Mouse (Mus musculus): ENCODE results near the gene Spink2. TPM values are rescaled to one million over a fixed set of nuclear protein-coding genes. Genes with fewer than 3 reads are reported as not detected.

The Spink2 gene
- not detected for polyA plus RNA-seq (2021)

DNA sequence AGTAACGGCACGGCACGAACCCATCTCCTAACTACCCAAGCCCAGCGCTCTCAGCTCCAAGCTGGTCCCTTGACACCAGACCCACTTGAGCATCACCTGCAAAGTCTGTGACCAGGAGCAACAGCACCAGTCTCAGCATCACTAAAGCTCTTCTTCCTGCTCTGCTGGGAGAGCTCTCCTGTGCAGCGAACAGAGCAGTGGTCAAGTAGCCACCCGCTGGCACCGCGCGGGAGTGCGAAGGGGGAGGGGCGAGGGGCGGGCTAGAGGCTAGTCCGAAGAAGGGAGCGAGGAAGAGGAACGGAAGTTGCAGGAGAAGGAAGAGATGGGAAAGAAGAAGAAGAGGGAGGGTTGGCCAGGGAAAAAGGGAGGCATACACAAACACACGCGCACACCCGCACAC lies at the start of gene Spink2:
Gene Spink2, minus strand, starts transcription at position 236 of the 400 bp plus-strand sequence.
- in situ Hi-C loops (cut with MboI; ENCODE audit: low pct_unique_long_range_greater_than_20kb), result loop anchor here (10.0 kb wide), 1 partner anchor 206 kb away; the partner anchor contains the start of gene Arl9
- H3K27me3 ChIP-seq, result peaks cover 2% of the 10 kb centered on the region
- TF ChIP-seq CTCF (IDR thresholded peaks at IDR 0.05), result no peak
- ChIA-PET CTCF (no interaction called here), POLR2A (no interaction called here)
- ATAC-seq, result no peak
- no peak for DNase-seq (ENCODE audit: low read depth, low spot score)

DNA sequence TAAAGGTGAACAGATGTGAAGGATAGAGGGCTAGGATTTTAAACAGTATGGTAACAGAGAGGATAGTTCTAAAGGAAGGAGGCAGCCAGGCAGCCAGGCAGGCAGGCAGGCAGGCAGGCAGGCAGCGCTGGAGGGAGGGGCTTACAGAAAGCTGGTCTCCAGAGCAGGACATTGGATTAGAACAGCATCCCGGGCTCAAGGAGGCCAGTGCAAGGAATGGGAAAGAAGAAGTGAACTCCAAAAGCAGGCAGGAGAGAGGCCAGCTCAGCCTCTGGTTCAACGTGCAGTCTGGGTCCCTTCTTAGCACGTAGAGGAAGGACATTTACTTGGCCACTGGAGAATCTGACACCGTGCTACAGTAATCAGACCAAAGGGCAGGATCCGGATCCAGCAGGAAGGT lies 48.9 kb upstream of the Spink2 start:
- no peaks in the 10 kb centered on the region for H3K27me3 ChIP-seq
- ATAC-seq (no peak), DNase-seq (ENCODE audit: low read depth, low spot score) (no peak)
- TF ChIP-seq CTCF (IDR thresholded peaks at IDR 0.05), result no peak
- CTCF ChIA-PET, result no interaction called here
- in situ Hi-C loops (cut with MboI; ENCODE audit: low pct_unique_long_range_greater_than_20kb), result no loop called here
- POLR2A ChIA-PET, result no interaction called here

DNA sequence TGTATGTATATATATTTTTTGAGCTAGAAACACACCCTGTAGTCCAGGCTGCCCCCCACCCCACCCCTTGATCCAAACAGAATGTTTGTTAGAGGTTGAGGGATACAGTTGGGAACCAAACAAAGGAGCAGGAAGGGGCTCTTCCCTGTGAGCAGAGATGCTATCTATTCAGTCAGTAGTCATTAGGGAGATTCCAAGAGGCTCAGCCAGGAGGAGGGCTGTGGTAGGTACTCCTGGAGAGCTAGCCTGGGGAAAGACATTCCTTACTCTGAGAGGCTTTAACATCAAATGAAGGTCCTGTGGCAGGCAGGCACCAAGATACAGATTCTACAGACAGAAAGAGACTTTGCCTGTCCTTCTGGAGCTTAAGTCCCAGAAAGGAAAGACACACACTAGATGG lies 48.0 kb upstream of the Spink2 start:
- DNase-seq (ENCODE audit: low read depth, low spot score), result no peak
- H3K27me3 ChIP-seq, result no peaks in the 10 kb centered on the region
- POLR2A ChIA-PET, result no interaction called here
- in situ Hi-C loops (cut with MboI; ENCODE audit: low pct_unique_long_range_greater_than_20kb), result no loop called here
- no peak for ATAC-seq
- no peak for TF ChIP-seq CTCF (IDR thresholded peaks at IDR 0.05)
- CTCF ChIA-PET, result interaction anchor here (0.7 to 1.2 kb wide), 2 partner anchors 10 to 13 kb away, joined by 3 read pairs; no protein-coding TSS in a partner anchor

DNA sequence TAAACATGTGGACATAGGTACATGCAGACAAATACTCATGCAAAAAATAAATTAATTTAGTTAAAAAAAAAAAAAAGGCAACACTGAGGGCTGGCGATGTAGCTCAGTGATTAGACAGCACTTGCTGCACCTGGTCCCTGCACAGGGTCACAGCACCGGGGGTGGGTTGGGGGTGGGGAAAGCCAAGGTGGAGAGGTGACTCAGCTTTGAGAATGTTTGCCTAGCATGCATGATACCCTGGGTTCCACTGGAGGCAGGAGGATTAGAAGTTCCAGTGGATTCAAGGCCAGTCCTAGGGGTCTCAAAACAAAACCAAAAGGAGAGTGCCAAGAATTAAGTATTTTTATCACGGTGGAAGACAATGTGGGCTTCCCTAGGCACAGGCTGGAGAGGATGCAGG lies 46.3 kb upstream of the Spink2 start:
- POLR2A ChIA-PET, result no interaction called here

DNA sequence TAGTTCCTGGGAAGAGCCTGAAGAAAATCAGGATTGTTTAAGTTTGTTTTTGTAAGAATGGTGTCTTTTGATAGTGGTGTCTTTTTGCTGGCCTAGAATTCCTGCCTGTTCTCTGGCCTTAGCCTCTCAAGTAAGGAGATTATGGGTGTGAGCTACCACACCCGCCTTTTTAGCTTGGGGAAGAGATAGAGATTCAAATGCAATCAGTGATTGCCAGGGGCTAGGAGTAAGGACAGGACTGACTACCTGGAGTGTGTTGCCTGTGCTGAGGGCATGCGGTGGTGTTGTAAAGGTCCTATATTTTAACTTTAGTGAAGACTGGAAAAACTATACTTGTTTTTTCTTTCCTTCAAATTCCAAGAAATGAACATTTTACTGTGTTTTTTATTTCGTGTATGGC lies 43.1 kb upstream of the Spink2 start:
- in situ Hi-C loops (cut with MboI; ENCODE audit: low pct_unique_long_range_greater_than_20kb), result no loop called here
- no peak for ATAC-seq

More for the DNA sequence above, 46.3 kb upstream of the Spink2 start:
- no peaks in the 10 kb centered on the region for H3K27me3 ChIP-seq
- no peak for DNase-seq (ENCODE audit: low read depth, low spot score)
- TF ChIP-seq CTCF (IDR thresholded peaks at IDR 0.05), result no peak
- no peak for ATAC-seq
- in situ Hi-C loops (cut with MboI; ENCODE audit: low pct_unique_long_range_greater_than_20kb), result no loop called here
- CTCF ChIA-PET, result no interaction called here

DNA sequence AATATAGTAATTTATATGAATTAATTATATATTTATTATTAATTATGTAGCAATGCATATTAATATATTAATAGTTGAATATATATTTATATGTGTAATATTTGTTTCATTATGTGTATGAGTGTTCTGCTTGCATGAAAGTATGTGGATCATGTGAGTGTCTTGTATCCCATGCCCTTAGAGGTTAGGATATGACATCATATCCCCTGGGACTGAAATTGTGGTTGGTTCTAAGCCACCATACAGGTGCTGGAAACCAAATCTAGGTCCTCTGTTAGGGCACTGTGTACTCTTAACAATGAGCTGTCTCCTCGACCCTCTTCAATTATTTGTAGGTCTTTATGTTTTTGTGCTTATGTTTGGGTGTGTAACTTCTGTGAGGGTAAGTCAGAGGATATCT lies 41.9 kb upstream of the Spink2 start:
- CTCF ChIA-PET, result no interaction called here
- DNase-seq (ENCODE audit: low read depth, low spot score), result no peak
- no peak for ATAC-seq
- POLR2A ChIA-PET, result no interaction called here
- in situ Hi-C loops (cut with MboI; ENCODE audit: low pct_unique_long_range_greater_than_20kb), result no loop called here
- no peaks in the 10 kb centered on the region for H3K27me3 ChIP-seq
- no peak for TF ChIP-seq CTCF (IDR thresholded peaks at IDR 0.05)

More for the DNA sequence above, 43.1 kb upstream of the Spink2 start:
- no peak for DNase-seq (ENCODE audit: low read depth, low spot score)
- ChIA-PET CTCF (no interaction called here), POLR2A (no interaction called here)
- no peaks in the 10 kb centered on the region for H3K27me3 ChIP-seq
- no peak for TF ChIP-seq CTCF (IDR thresholded peaks at IDR 0.05)

DNA sequence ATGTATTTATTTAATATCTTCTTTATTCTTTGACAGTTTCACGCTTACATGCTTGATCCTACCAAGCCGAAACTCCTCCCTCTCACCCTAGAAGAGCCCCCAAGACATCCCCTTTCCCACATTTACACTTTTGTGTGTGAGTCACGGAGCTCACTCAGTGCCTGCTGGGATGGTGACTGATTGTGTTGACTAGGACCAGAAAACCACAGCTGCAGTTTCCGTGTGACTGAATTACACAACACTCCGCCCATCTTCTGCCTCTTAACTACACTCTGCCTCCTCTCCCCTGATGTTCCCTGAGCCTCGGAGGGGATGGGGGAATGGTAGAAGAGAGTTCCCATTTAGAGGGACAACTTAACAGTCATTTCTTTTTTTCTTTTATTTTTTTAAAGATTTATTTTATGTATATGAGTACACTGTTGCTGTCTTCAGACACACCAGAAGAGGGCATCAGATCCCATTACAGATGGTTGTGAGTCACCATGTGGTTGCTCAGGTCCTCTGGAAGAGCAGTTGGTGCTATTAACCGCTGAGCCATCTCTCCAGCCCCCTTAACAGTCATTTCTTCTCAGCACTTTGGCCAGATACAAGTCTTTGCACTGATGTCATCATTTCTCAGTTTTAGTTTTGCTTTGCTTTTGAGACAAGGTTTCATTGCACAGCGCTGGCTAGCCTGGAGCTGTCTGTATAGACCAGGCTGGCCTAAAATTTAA lies 41.0 kb upstream of the Spink2 start:
- peak; percentile 51 for TF ChIP-seq CTCF (IDR thresholded peaks at IDR 0.05)
- ATAC-seq (peak; percentile 68), DNase-seq (ENCODE audit: low read depth, low spot score) (no peak)
- in situ Hi-C loops (cut with MboI; ENCODE audit: low pct_unique_long_range_greater_than_20kb), result no loop called here
- H3K27me3 ChIP-seq, result no peaks in the 10 kb centered on the region
- POLR2A ChIA-PET, result no interaction called here
- CTCF ChIA-PET, result no interaction called here

DNA sequence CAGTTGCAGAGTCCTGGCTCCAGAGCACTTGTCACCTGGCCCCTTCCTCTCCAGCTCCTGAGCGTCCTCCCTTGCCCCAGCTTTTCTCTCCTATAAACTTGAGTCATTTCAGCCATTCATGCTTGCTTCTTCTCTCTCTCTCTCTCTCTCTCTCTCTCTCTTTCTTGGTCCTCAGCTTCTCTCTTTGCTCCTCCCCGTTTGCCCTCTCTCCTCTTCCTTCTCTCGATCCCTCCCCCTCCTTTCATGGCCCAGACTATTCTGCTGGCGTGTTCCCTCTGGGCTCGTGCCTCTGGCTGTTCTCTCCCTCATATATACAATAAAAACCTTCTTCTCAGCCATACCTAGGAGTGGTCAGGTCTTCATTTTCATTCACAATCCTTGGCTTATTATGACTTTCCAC lies 40.4 kb upstream of the Spink2 start:
- ChIA-PET POLR2A (no interaction called here), CTCF (no interaction called here)
- H3K27me3 ChIP-seq, result no peaks in the 10 kb centered on the region
- no peak for TF ChIP-seq CTCF (IDR thresholded peaks at IDR 0.05)
- in situ Hi-C loops (cut with MboI; ENCODE audit: low pct_unique_long_range_greater_than_20kb), result no loop called here
- ATAC-seq, result no peak
- no peak for DNase-seq (ENCODE audit: low read depth, low spot score)

DNA sequence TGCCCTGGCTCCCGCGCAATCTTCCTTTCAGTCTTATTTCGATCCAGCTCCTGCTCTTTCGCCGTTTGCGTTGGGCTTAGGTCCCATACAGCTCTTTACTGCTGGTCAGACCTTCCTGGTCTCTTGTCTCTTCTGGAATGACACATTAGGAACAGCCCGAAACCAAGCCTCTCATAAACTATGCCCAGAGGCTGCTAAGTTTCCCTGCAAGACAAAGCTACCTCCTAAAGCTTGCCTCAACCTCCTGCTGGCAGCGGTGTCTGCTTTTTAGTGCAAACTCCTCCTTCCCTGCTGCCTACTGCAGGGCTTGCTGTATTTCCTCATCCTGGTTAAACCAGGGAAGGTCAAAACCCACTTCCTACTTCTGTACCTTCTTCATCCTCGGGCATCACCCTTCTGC lies 38.8 kb upstream of the Spink2 start:
- in situ Hi-C loops (cut with MboI; ENCODE audit: low pct_unique_long_range_greater_than_20kb), result no loop called here
- CTCF ChIA-PET, result interaction anchor here (0.8 to 2.0 kb wide), 2 partner anchors 9 to 14 kb away, joined by 3 to 5 read pairs; partner anchors contain the start of gene Rest
- POLR2A ChIA-PET, result no interaction called here

DNA sequence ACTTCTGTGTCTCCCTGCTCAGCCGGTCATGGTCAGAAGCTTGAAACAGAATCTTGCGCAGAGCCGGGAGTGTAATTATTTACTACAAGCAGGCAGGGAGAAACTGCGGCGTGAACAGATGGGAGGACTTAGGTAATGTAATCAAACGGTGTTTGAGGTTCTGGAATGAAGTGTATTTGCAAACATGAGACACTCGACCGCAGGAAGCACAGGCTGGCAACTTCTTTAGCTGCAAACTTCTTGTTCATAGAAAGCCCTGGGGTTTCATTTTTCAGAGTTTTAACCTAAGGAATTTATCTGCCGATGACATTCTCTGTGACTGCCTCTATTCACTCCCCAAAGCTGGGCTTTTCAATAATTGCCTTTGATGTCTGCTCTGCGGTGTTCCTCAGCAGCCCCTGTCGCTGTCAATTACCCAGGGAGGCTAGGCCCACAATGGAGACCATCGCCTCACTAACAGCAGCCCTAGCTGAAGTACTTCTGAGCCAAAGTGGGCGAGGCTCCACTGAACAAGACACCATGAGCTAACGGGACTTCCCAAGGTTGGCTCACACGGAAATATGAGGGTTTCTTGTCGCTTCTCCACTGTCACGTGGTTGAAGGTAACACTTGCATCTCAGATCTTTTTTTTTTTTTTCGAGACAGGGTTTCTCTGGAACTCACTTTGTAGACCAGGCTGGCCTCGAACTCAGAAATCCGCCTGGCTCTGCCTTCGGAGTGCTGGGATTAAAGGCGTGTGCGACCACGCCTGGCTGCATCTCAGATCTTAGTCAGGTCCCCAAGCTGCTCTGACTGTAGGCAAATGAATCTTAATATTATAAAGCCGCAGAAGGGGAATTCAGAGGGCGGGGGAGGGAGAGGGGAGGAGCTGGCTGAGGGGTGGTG lies 34.8 kb upstream of the Spink2 start:
- POLR2A ChIA-PET, result interaction anchor here (0.7 kb wide), 1 partner anchor 204 kb away, joined by 4 read pairs; no protein-coding TSS in a partner anchor
- ATAC-seq (peak; percentile 86), DNase-seq (ENCODE audit: low read depth, low spot score) (no peak)
- no peak for TF ChIP-seq CTCF (IDR thresholded peaks at IDR 0.05)
- CTCF ChIA-PET, result interaction anchor here (1.2 to 2.1 kb wide), 2 partner anchors 13 to 22 kb away, joined by 3 to 7 read pairs; no protein-coding TSS in a partner anchor
- in situ Hi-C loops (cut with MboI; ENCODE audit: low pct_unique_long_range_greater_than_20kb), result no loop called here
- no peaks in the 10 kb centered on the region for H3K27me3 ChIP-seq

More for the DNA sequence above, 38.8 kb upstream of the Spink2 start:
- ATAC-seq (no peak), DNase-seq (ENCODE audit: low read depth, low spot score) (no peak)
- H3K27me3 ChIP-seq, result no peaks in the 10 kb centered on the region
- TF ChIP-seq CTCF (IDR thresholded peaks at IDR 0.05), result no peak

DNA sequence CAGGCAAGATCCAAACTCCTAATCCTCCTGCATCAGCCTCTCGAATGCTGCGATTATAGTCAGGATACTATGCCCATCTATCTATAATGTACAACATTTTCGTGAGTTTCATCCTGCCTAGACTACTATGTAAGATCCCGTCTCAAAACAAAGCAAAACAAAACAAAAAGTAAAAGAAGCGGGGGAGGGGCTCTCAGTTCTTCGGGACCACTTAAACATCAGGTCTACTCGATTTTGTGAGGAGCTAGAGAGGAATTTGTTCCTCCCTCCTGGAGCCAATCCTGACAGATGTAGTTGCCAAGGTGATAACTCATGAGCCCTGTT lies 34.2 kb upstream of the Spink2 start:
- ATAC-seq (no peak), DNase-seq (ENCODE audit: low read depth, low spot score) (no peak)
- ChIA-PET POLR2A (no interaction called here), CTCF (interaction anchor here (1.2 to 2.1 kb wide), 2 partner anchors 13 to 21 kb away, joined by 3 to 7 read pairs; no protein-coding TSS in a partner anchor)
- no peak for TF ChIP-seq CTCF (IDR thresholded peaks at IDR 0.05)
- no peaks in the 10 kb centered on the region for H3K27me3 ChIP-seq
- in situ Hi-C loops (cut with MboI; ENCODE audit: low pct_unique_long_range_greater_than_20kb), result no loop called here

All from Patski (cell line).